Mouse (Mus musculus) limb, embryonic 14.5 days (tissue): ENCODE measurements around the gene Lgmn. TPM values are rescaled to one million over a fixed set of nuclear protein-coding genes. Genes with fewer than 3 reads are reported as not detected.

Experiments used
- ATAC-seq: fragments of 200-750 bp; cut with Nextera tagmentation; 2 replicates; pipeline ENCODE4 v1.8.0; 2017; ENCODE audit warnings: low read depth, moderate number of reproducible peaks, moderate TSS enrichment; ENCODE audit not compliant: low FRiP score
- DNase-seq: peaks from one replicate; pipeline ENCODE4 v3.0.0-alpha.2; 2015; ENCODE audit warnings: low spot score
- H3K27ac ChIP-seq: fragments of 300-500 bp; sonication (generic); replicated peaks from 2 replicates; pipeline ENCODE4 v1.5.1; 2014; ENCODE audit warnings: low read depth, mild to moderate bottlenecking, low read length, moderate library complexity, mixed read lengths
- H3K27me3 ChIP-seq: fragments of 300-500 bp; sonication (generic); 2 replicates; pipeline ENCODE4 v1.6.1; 2014; ENCODE audit warnings: low read length, mixed read lengths; ENCODE audit not compliant: control insufficient read depth, insufficient read depth
- H3K36me3 ChIP-seq: fragments of 300-500 bp; sonication (generic); 2 replicates; pipeline ENCODE4 v1.6.1; 2014; ENCODE audit warnings: mild to moderate bottlenecking, low read length, moderate library complexity, mixed read lengths; ENCODE audit not compliant: control insufficient read depth, insufficient read depth
- H3K4me1 ChIP-seq: fragments of 300-500 bp; sonication (generic); 2 replicates; pipeline ENCODE4 v1.6.1; 2014; ENCODE audit warnings: antibody characterized with exemption, low read length, mixed read lengths; ENCODE audit not compliant: control insufficient read depth, insufficient read depth
- H3K4me2 ChIP-seq: fragments of 300-500 bp; sonication (generic); replicated peaks from 2 replicates; pipeline ENCODE4 v1.6.1; 2014; ENCODE audit warnings: low read depth, mild to moderate bottlenecking, low read length, moderate library complexity; ENCODE audit not compliant: severe bottlenecking
- H3K4me3 ChIP-seq: fragments of 300-500 bp; sonication (generic); replicated peaks from 2 replicates; pipeline ENCODE4 v1.5.1; 2014; ENCODE audit warnings: low read length
- H3K9ac ChIP-seq: fragments of 300-500 bp; sonication (generic); 2 replicates; pipeline ENCODE4 v1.6.1; 2014; ENCODE audit warnings: mild to moderate bottlenecking, low read depth, low read length, moderate library complexity; ENCODE audit not compliant: severe bottlenecking
- H3K9me3 ChIP-seq: fragments of 300-500 bp; sonication (generic); 2 replicates; pipeline ENCODE4 v1.6.1; 2016; ENCODE audit warnings: low read length; ENCODE audit not compliant: control insufficient read depth
- POLR2A ChIP-seq: fragments of 200-500 bp; IDR thresholded peaks from 2 replicates; pipeline ENCODE4 v1.8.0; 2012; ENCODE audit warnings: inconsistent platforms, mild to moderate bottlenecking, moderate library complexity, borderline replicate concordance; ENCODE audit not compliant: insufficient read depth, insufficient read length; ENCODE audit errors: extremely low read depth
- WGBS: fragments of 180-500 bp; shearing (Covaris S2); extraction: QIAGEN DNeasy Blood & Tissue Kit; methylation state at CpG from one replicate; pipeline ENCODE4 v1.1.7; 2014; 5-methylcytosine and 5-hydroxymethylcytosine counted together
- polyA plus RNA-seq, 2 experiments: library from polyadenylated mRNA; depleted of rRNA in 1 of 2; stranded (reverse) in 1 of 2; unstranded in 1 of 2; fragments of >200 nt; fragmentation: Nextera tagmentation in 1 of 2; extraction: Ambion mirVana in 1 of 2; gene quantifications; 2 replicates each; pipeline versions ENCODE4 v1.2.1 to v1.2.3; 2012 to 2014

Lgmn gene
- polyA plus RNA-seq, 2 experiments: 78.7 to 105 TPM

DNA sequence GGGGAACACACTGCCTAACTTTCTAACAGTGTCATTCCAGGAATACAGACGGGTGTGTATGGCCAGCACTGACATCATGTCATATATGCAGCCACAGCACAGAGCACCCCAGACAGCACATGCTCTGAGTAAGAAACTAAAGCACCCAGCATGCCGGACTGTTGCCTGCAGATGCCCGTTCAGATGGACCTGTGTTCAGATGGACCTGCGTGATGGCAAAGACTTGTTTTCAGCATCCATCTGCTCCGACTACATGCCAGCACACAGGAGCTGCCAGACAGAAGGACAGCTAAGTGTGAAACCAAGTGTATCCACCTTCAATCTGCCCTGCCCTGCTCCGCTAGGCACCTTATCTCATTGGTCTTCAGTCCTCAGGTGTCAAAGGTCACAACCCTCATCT, 24.9 kb downstream of the Lgmn start:
- Histone ChIP-seq H3K36me3 (peaks cover 3% of the 10 kb centered on the region; the same call in 1 of the 2 replicates), H3K9ac (no peak overlapping the region), H3K4me3 (no peak overlapping the region), H3K4me2 (no peak overlapping the region), H3K27ac (no peak overlapping the region), H3K27me3 (no peaks in the 10 kb centered on the region), H3K4me1 (0 out of 2 replicates have a peak, but pooled peaks cover 3% of the 10 kb centered on the region), H3K9me3 (no peaks in the 10 kb centered on the region)
- ATAC-seq (no peak), DNase-seq (no peak)
- 90% methylated on average over 6 of the region's 6 CpGs for WGBS
- no peak for TF ChIP-seq POLR2A

DNA sequence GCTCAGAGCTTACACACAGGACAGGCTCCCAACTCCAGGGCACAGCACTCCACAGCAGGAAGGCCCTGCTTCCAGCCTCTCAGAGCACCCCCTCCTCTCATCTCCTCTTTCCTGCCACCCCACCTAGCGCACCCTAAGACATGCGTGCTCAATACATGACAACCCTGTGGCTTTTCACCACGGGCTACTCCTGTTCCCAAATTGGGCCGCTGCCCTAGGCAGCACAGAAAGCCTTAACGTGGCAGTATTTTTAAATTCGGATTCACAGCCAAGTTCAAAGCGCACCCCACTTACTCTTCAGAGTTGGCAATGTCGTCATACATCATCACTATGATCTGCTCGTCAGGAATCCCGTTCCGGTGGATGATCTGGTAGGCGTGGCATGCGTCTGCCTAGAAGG, 26.4 kb downstream of the Lgmn start:
- no peak for TF ChIP-seq POLR2A
- Histone ChIP-seq H3K4me2 (no peak overlapping the region), H3K36me3 (peaks cover 3% of the 10 kb centered on the region; the same call in 1 of the 2 replicates), H3K4me1 (0 out of 2 replicates have a peak, but pooled peaks cover 3% of the 10 kb centered on the region), H3K9ac (no peak overlapping the region), H3K27me3 (no peaks in the 10 kb centered on the region), H3K4me3 (no peak overlapping the region), H3K27ac (no peak overlapping the region), H3K9me3 (no peaks in the 10 kb centered on the region)
- 86% methylated on average over 13 of the region's 13 CpGs for WGBS
- ATAC-seq: no peak
- no peak for DNase-seq

DNA sequence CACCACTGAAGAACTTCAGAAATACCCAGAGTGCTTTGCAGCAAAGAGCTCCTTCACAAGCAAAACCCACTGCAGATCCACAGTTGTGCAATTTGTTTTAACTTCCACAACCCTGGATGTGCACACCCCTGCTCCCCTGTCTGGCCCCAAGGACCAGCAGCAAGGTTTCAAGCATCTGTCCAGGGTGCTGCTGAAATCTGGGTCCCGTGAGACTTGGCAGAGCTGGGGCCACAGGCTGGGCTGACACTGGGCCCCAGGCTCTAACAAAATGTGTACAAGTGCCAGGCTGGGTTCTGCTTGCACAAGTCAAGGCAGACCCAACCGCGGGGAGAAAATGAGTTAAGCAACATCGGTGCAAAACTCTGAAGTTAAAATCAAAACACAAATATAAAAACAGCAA, 41.0 kb downstream of the Lgmn start:
- no peak for ATAC-seq
- 89% methylated on average over 4 of the region's 4 CpGs for WGBS
- no peak for TF ChIP-seq POLR2A
- Histone ChIP-seq H3K9ac (no peak overlapping the region), H3K4me3 (no peak overlapping the region), H3K27ac (no peak overlapping the region), H3K4me1 (no peaks in the 10 kb centered on the region), H3K4me2 (no peak overlapping the region), H3K36me3 (peaks cover 63% of the 10 kb centered on the region), H3K27me3 (no peaks in the 10 kb centered on the region), H3K9me3 (no peaks in the 10 kb centered on the region)
- DNase-seq: no peak

DNA sequence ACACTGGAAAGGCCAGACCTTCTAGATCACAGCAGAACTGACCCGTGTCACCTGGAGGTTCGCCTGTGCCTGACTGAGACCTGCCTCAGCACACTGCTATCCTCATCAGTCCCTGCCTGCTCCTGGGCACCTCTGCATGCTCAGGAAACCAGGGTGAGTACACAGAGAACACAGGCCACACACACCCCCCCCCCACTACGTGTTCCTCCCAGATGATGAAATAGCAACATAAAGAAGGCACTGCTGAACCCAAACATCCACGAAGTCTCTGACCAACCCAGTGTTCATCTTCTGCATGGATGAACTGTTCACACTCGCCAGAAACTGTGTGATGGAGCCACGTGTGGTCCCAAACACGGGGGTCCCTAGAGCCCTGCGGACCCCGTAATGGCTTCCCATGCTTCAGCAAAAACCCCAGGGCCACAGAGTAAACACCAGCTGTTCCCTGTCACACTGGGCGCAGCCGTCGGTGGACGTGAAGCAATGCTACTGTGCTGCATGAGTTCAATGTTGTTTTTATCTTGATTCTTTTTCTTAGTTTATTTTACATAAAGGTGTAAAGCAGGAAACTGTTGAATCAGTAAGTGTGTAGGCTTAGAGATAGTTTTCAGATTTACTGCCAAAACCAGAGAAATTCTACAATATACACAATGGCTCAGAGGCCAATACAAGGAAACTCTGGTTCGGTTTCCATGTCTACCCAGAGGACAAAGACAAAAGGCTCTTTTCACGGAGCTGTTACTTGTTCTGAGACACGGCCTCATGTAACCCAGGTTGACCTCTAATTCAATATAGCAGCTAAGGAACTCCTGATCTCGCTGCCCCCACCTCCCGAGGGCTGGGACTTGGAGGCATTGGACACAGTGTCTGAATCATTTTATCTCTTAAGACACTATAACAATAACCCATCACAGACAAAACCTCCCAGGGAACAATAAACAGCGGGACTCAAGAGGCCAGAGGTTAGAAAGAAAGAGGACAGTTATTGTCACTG, 43.3 kb downstream of the Lgmn start:
- peaks cover 43% of the 10 kb centered on the region for H3K36me3 ChIP-seq
- WGBS: 79% methylated on average over 19 of the region's 19 CpGs

DNA sequence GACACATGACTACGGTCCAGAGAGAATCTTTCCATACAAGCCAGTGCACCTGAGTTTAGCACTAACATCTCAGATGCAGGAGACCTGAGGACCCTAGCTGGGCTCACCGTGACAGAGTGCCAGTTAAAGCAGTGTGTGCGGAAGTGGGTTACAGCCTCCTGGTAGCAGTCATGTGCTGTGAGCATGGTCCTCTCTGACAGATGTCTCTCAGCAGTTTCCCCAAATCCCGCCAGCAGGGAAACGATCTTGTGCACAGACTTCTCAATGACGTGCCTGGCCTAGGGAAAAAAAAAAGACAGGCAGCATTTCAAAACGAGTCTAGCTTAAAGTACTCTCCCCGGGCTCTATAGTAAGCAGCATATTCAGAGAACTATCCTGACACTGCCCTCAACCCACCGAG, 44.1 kb downstream of the Lgmn start:
- H3K9ac ChIP-seq: no peak overlapping the region
- H3K9me3 ChIP-seq: no peaks in the 10 kb centered on the region
- ATAC-seq (no peak), DNase-seq (no peak)
- no peak for TF ChIP-seq POLR2A
- no peaks in the 10 kb centered on the region for H3K27me3 ChIP-seq
- peaks cover 36% of the 10 kb centered on the region for H3K36me3 ChIP-seq
- H3K4me2 ChIP-seq: no peak overlapping the region
- no peak overlapping the region for H3K4me3 ChIP-seq
- H3K27ac ChIP-seq: no peak overlapping the region
- 74% methylated on average over 9 of the region's 9 CpGs for WGBS
- H3K4me1 ChIP-seq: no peaks in the 10 kb centered on the region

More for the DNA sequence above, 43.3 kb downstream of the Lgmn start:
- Histone ChIP-seq H3K4me3 (no peak overlapping the region), H3K27me3 (no peaks in the 10 kb centered on the region), H3K9me3 (no peaks in the 10 kb centered on the region), H3K9ac (no peak overlapping the region), H3K4me2 (no peak overlapping the region), H3K4me1 (no peaks in the 10 kb centered on the region), H3K27ac (no peak overlapping the region)
- ATAC-seq: no peak
- no peak for DNase-seq
- TF ChIP-seq POLR2A: no peak
